Mouse (Mus musculus): Measurements from ENCODE around the gene Fut8. TPM values are rescaled to one million over a fixed set of nuclear protein-coding genes. Genes with fewer than 3 reads are reported as not detected.

The Fut8 gene
- polyA plus RNA-seq, 1 experiment from 2014 or later = 17.2 TPM

- Histone ChIP-seq H3K27me3 (replicated peaks; ENCODE audit: control insufficient read depth, insufficient read depth, low read length) (no peaks in the 10 kb centered on the region), H3K4me1 (replicated peaks; ENCODE audit: control insufficient read depth, insufficient read depth, low read length) (no peaks in the 10 kb centered on the region), H3K27ac (ENCODE audit: low read depth) (no peak overlapping the region), H3K9me3 (ENCODE audit: control insufficient read depth, low read length) (no peaks in the 10 kb centered on the region), H3K4me3 (ENCODE audit: low read depth, low read length) (no peak overlapping the region), H3K9ac (ENCODE audit: low read length) (no peak overlapping the region), H3K36me3 (ENCODE audit: control insufficient read depth, insufficient read depth, low read length) (no peaks in the 10 kb centered on the region), H3K4me2 (ENCODE audit: low read length) (no peak overlapping the region)
- ATAC-seq (replicated peaks; ENCODE audit: low FRiP score, low TSS enrichment, low read depth) (no peak), DNase-seq (ENCODE audit: low spot score) (no peak)
Measured at GRCm38 (mm10) chr12:77303367-77303766, 65.4 kb downstream of the Fut8 start.

GRCm38 (mm10) chr12:77305502-77305901 is 67.6 kb downstream of the Fut8 start:
- no peak overlapping the region for H3K27ac ChIP-seq (ENCODE audit: low read depth)
- no peaks in the 10 kb centered on the region for H3K36me3 ChIP-seq (ENCODE audit: control insufficient read depth, insufficient read depth, low read length)
- 77% methylated on average over 3 of the region's 3 CpGs for WGBS
- H3K4me3 ChIP-seq (ENCODE audit: low read depth, low read length) = no peak overlapping the region
- no peak for DNase-seq (ENCODE audit: low spot score)
- H3K9ac ChIP-seq (ENCODE audit: low read length) = no peak overlapping the region
- no peaks in the 10 kb centered on the region for H3K27me3 ChIP-seq (replicated peaks; ENCODE audit: control insufficient read depth, insufficient read depth, low read length)
- no peaks in the 10 kb centered on the region for H3K4me1 ChIP-seq (replicated peaks; ENCODE audit: control insufficient read depth, insufficient read depth, low read length)
- no peaks in the 10 kb centered on the region for H3K9me3 ChIP-seq (ENCODE audit: control insufficient read depth, low read length)
- ATAC-seq (replicated peaks; ENCODE audit: low FRiP score, low TSS enrichment, low read depth) = no peak
- no peak overlapping the region for H3K4me2 ChIP-seq (ENCODE audit: low read length)

- Histone ChIP-seq H3K27ac (ENCODE audit: low read depth) (no peak overlapping the region), H3K4me3 (ENCODE audit: low read depth, low read length) (no peak overlapping the region), H3K27me3 (replicated peaks; ENCODE audit: control insufficient read depth, insufficient read depth, low read length) (no peaks in the 10 kb centered on the region), H3K9ac (ENCODE audit: low read length) (no peak overlapping the region), H3K36me3 (ENCODE audit: control insufficient read depth, insufficient read depth, low read length) (no peaks in the 10 kb centered on the region), H3K4me2 (ENCODE audit: low read length) (no peak overlapping the region), H3K4me1 (replicated peaks; ENCODE audit: control insufficient read depth, insufficient read depth, low read length) (no peaks in the 10 kb centered on the region), H3K9me3 (ENCODE audit: control insufficient read depth, low read length) (no peaks in the 10 kb centered on the region)
- WGBS = 87% methylated on average over 3 of the region's 3 CpGs
- DNase-seq (ENCODE audit: low spot score) (no peak), ATAC-seq (replicated peaks; ENCODE audit: low FRiP score, low TSS enrichment, low read depth) (no peak)
Measured at GRCm38 (mm10) chr12:77306759-77307314, 68.9 kb downstream of the Fut8 start.

GRCm38 (mm10) chr12:77309507-77309906 is 71.6 kb downstream of the Fut8 start:
- no peaks in the 10 kb centered on the region for H3K4me1 ChIP-seq (replicated peaks; ENCODE audit: control insufficient read depth, insufficient read depth, low read length)
- no peak overlapping the region for H3K27ac ChIP-seq (ENCODE audit: low read depth)
- no peaks in the 10 kb centered on the region for H3K9me3 ChIP-seq (ENCODE audit: control insufficient read depth, low read length)
- H3K27me3 ChIP-seq (replicated peaks; ENCODE audit: control insufficient read depth, insufficient read depth, low read length) = no peaks in the 10 kb centered on the region
- no peak overlapping the region for H3K9ac ChIP-seq (ENCODE audit: low read length)
- DNase-seq (ENCODE audit: low spot score) (no peak), ATAC-seq (replicated peaks; ENCODE audit: low FRiP score, low TSS enrichment, low read depth) (no peak)
- no peaks in the 10 kb centered on the region for H3K36me3 ChIP-seq (ENCODE audit: control insufficient read depth, insufficient read depth, low read length)
- H3K4me3 ChIP-seq (ENCODE audit: low read depth, low read length) = no peak overlapping the region
- no peak overlapping the region for H3K4me2 ChIP-seq (ENCODE audit: low read length)

- Histone ChIP-seq H3K36me3 (ENCODE audit: control insufficient read depth, insufficient read depth, low read length) (no peaks in the 10 kb centered on the region), H3K4me2 (ENCODE audit: low read length) (no peak overlapping the region), H3K27me3 (replicated peaks; ENCODE audit: control insufficient read depth, insufficient read depth, low read length) (no peaks in the 10 kb centered on the region), H3K4me3 (ENCODE audit: low read depth, low read length) (no peak overlapping the region), H3K9me3 (ENCODE audit: control insufficient read depth, low read length) (no peaks in the 10 kb centered on the region), H3K27ac (ENCODE audit: low read depth) (no peak overlapping the region), H3K9ac (ENCODE audit: low read length) (no peak overlapping the region), H3K4me1 (replicated peaks; ENCODE audit: control insufficient read depth, insufficient read depth, low read length) (no peaks in the 10 kb centered on the region)
- DNase-seq (ENCODE audit: low spot score) (no peak), ATAC-seq (replicated peaks; ENCODE audit: low FRiP score, low TSS enrichment, low read depth) (no peak)
Measured at GRCm38 (mm10) chr12:77313502-77313901, 75.6 kb downstream of the Fut8 start.

GRCm38 (mm10) chr12:77324142-77324541 is 86.2 kb downstream of the Fut8 start:
- Histone ChIP-seq H3K9me3 (ENCODE audit: control insufficient read depth, low read length) (no peaks in the 10 kb centered on the region), H3K27ac (ENCODE audit: low read depth) (no peak overlapping the region), H3K4me1 (replicated peaks; ENCODE audit: control insufficient read depth, insufficient read depth, low read length) (no peaks in the 10 kb centered on the region), H3K36me3 (ENCODE audit: control insufficient read depth, insufficient read depth, low read length) (no peaks in the 10 kb centered on the region), H3K9ac (ENCODE audit: low read length) (no peak overlapping the region), H3K27me3 (replicated peaks; ENCODE audit: control insufficient read depth, insufficient read depth, low read length) (no peaks in the 10 kb centered on the region), H3K4me3 (ENCODE audit: low read depth, low read length) (no peak overlapping the region), H3K4me2 (ENCODE audit: low read length) (no peak overlapping the region)
- WGBS = 64% methylated on average over 3 of the region's 3 CpGs
- no peak for DNase-seq (ENCODE audit: low spot score)
- ATAC-seq (replicated peaks; ENCODE audit: low FRiP score, low TSS enrichment, low read depth) = no peak

- Histone ChIP-seq H3K36me3 (ENCODE audit: control insufficient read depth, insufficient read depth, low read length) (no peaks in the 10 kb centered on the region), H3K9me3 (ENCODE audit: control insufficient read depth, low read length) (no peaks in the 10 kb centered on the region), H3K4me1 (replicated peaks; ENCODE audit: control insufficient read depth, insufficient read depth, low read length) (no peaks in the 10 kb centered on the region), H3K27ac (ENCODE audit: low read depth) (no peak overlapping the region), H3K4me3 (ENCODE audit: low read depth, low read length) (no peak overlapping the region), H3K9ac (ENCODE audit: low read length) (no peak overlapping the region), H3K27me3 (replicated peaks; ENCODE audit: control insufficient read depth, insufficient read depth, low read length) (no peaks in the 10 kb centered on the region), H3K4me2 (ENCODE audit: low read length) (no peak overlapping the region)
- ATAC-seq (replicated peaks; ENCODE audit: low FRiP score, low TSS enrichment, low read depth) (no peak), DNase-seq (ENCODE audit: low spot score) (no peak)
- 68% methylated on average over 1 of the region's 1 CpGs for WGBS
Measured at GRCm38 (mm10) chr12:77346521-77346920, 108.6 kb downstream of the Fut8 start.

- Histone ChIP-seq H3K4me2 (ENCODE audit: low read length) (no peak overlapping the region), H3K9me3 (ENCODE audit: control insufficient read depth, low read length) (no peaks in the 10 kb centered on the region), H3K36me3 (ENCODE audit: control insufficient read depth, insufficient read depth, low read length) (no peaks in the 10 kb centered on the region), H3K9ac (ENCODE audit: low read length) (no peak overlapping the region), H3K27me3 (replicated peaks; ENCODE audit: control insufficient read depth, insufficient read depth, low read length) (no peaks in the 10 kb centered on the region), H3K4me3 (ENCODE audit: low read depth, low read length) (no peak overlapping the region), H3K27ac (ENCODE audit: low read depth) (no peak overlapping the region), H3K4me1 (replicated peaks; ENCODE audit: control insufficient read depth, insufficient read depth, low read length) (no peaks in the 10 kb centered on the region)
- ATAC-seq (replicated peaks; ENCODE audit: low FRiP score, low TSS enrichment, low read depth) (no peak), DNase-seq (ENCODE audit: low spot score) (no peak)
Measured at GRCm38 (mm10) chr12:77349543-77349942, 111.6 kb downstream of the Fut8 start.

- DNase-seq (ENCODE audit: low spot score) = no peak
- Histone ChIP-seq H3K36me3 (ENCODE audit: control insufficient read depth, insufficient read depth, low read length) (no peaks in the 10 kb centered on the region), H3K4me2 (ENCODE audit: low read length) (no peak overlapping the region), H3K27me3 (replicated peaks; ENCODE audit: control insufficient read depth, insufficient read depth, low read length) (no peaks in the 10 kb centered on the region), H3K4me1 (replicated peaks; ENCODE audit: control insufficient read depth, insufficient read depth, low read length) (no peaks in the 10 kb centered on the region), H3K4me3 (ENCODE audit: low read depth, low read length) (no peak overlapping the region), H3K9me3 (ENCODE audit: control insufficient read depth, low read length) (no peaks in the 10 kb centered on the region), H3K9ac (ENCODE audit: low read length) (no peak overlapping the region), H3K27ac (ENCODE audit: low read depth) (no peak overlapping the region)
- no peak for ATAC-seq (replicated peaks; ENCODE audit: low FRiP score, low TSS enrichment, low read depth)
- 100% methylated on average over 1 of the region's 1 CpGs for WGBS
Measured at GRCm38 (mm10) chr12:77415720-77416119, 177.8 kb downstream of the Fut8 start.
